7 mouse cellular contexts compared by ENCODE assay signal in the genomic region with DNA sequence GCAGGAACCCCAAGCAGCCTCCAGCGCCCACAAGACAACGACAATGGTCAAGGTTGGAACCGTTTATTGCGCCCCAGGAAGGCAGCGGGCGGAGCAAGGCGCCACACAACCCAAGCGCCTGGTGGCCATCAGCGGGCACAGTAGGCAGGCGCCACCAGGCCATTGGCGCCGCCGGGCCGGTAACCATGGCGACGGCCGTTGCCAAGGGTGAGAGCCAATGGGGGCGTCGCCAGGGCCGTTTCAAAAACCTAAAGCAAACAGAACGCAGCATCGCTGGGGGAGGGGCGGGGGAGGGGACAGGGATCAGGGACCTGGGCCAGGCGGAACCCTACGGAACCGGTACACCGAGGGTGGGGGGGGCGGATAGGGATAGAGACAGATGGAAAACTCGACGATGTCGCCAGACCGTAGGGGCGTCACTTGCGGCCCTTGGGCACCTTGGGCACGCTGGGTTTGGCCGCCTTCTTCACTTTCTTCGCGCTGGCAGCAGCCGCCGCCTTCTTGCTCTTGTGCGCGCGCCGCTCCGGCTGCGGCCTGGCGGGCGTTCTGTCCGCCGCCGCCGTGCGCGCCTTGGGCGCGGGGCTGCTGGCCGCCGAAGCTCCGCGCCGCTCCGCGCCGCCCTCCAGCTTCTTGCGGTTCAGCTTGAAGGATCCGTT. TPM values are rescaled to one million over a fixed set of nuclear protein-coding genes. Genes with fewer than 3 reads are reported as not detected.
DNase-seq lines count a peak whose midpoint lies in the region; ATAC-seq lines count a peak whose summit lies in the region.

No protein-coding gene starts in this region.

- ATAC-seq in intestine, embryonic 14.5 days (replicated peaks; ENCODE audit: low FRiP score, low TSS enrichment, low read depth), result peak; percentile 76
- ATAC-seq in limb, embryonic 13.5 days (ENCODE audit: low FRiP score, low read depth), result peak; percentile 74
- ATAC-seq in midbrain, embryonic 14.5 days (ENCODE audit: low FRiP score, low TSS enrichment), result peak; percentile 89
- ATAC-seq in stomach, embryonic 14.5 days (ENCODE audit: insufficient number of reproducible peaks, insufficient read depth, low FRiP score, low read depth), result peak; percentile 80

- under 1% methylated on average over 60 of the region's 66 CpGs for WGBS in intestine, embryonic 14.5 days
- under 1% methylated on average over 65 of the region's 66 CpGs for WGBS in limb, embryonic 13.5 days
- WGBS in midbrain, embryonic 14.5 days, result under 1% methylated on average over 66 of the region's 66 CpGs
- under 1% methylated on average over 66 of the region's 66 CpGs for WGBS in stomach, embryonic 14.5 days

- peak overlapping the region; percentile 95 for H3K4me3 ChIP-seq in intestine, embryonic 14.5 days (ENCODE audit: low read depth, low read length)
- H3K4me3 ChIP-seq in limb, embryonic 13.5 days, result peak overlapping the region; percentile 98
- H3K4me3 ChIP-seq in midbrain, embryonic 14.5 days (replicated peaks; ENCODE audit: low read depth, low read length), result peak overlapping the region; percentile 97
- peak overlapping the region; percentile 85 for H3K4me3 ChIP-seq in stomach, embryonic 14.5 days (ENCODE audit: low read depth, low read length)

- peaks cover 7% of the 10 kb centered on the region for H3K36me3 ChIP-seq in intestine, embryonic 14.5 days (ENCODE audit: control insufficient read depth, insufficient read depth, low read length)
- peaks cover 18% of the 10 kb centered on the region for H3K36me3 ChIP-seq in limb, embryonic 13.5 days
- peaks cover 22% of the 10 kb centered on the region for H3K36me3 ChIP-seq in midbrain, embryonic 14.5 days (ENCODE audit: control insufficient read depth, insufficient read depth, low read length)
- peaks cover 5% of the 10 kb centered on the region; the same call in 1 of the 2 replicates for H3K36me3 ChIP-seq in stomach, embryonic 14.5 days (ENCODE audit: control insufficient read depth, insufficient read depth, low read length)

- H3K27ac ChIP-seq in intestine, embryonic 14.5 days (ENCODE audit: low read depth), result peak overlapping the region; percentile 83
- peak overlapping the region; percentile 94 for H3K27ac ChIP-seq in limb, embryonic 13.5 days
- peak overlapping the region; percentile 92 for H3K27ac ChIP-seq in midbrain, embryonic 14.5 days (replicated peaks; ENCODE audit: low read depth, low read length)
- H3K27ac ChIP-seq in stomach, embryonic 14.5 days (ENCODE audit: low read length), result peak overlapping the region; percentile 86

- H3K4me2 ChIP-seq in intestine, embryonic 14.5 days (ENCODE audit: low read length), result peak overlapping the region; percentile 72
- H3K4me2 ChIP-seq in limb, embryonic 13.5 days (replicated peaks), result peak overlapping the region; percentile 80
- H3K4me2 ChIP-seq in midbrain, embryonic 14.5 days (ENCODE audit: low read length), result peak overlapping the region; percentile 81
- peak overlapping the region; percentile 65 for H3K4me2 ChIP-seq in stomach, embryonic 14.5 days (replicated peaks; ENCODE audit: low read depth, low read length)

- peak; percentile 71 to 87 for DNase-seq in adrenal gland, adult (ENCODE audit: inconsistent age in 2 of 2, low spot score in 1 of 2)
- peak; percentile 78 to 84 for DNase-seq in cerebellum, adult 18-20 months
- peak; percentile 92 for DNase-seq in forelimb bud, embryonic 11.5 days (ENCODE audit: low read depth, low spot score)
- peak; percentile 86 for DNase-seq in intestine, embryonic 14.5 days (ENCODE audit: low spot score)
- DNase-seq in midbrain, embryonic 14.5 days, result peak; percentile 96

- no peaks in the 10 kb centered on the region for H3K27me3 ChIP-seq in intestine, embryonic 14.5 days (replicated peaks; ENCODE audit: control insufficient read depth, insufficient read depth, low read length)
- H3K27me3 ChIP-seq in limb, embryonic 13.5 days, result no peaks in the 10 kb centered on the region
- no peaks in the 10 kb centered on the region for H3K27me3 ChIP-seq in midbrain, embryonic 14.5 days (ENCODE audit: control insufficient read depth, insufficient read depth, low read length)
- H3K27me3 ChIP-seq in stomach, embryonic 14.5 days (ENCODE audit: control insufficient read depth, insufficient read depth, low read length), result no peaks in the 10 kb centered on the region

- H3K9me3 ChIP-seq in intestine, embryonic 14.5 days (ENCODE audit: control insufficient read depth, low read length), result no peaks in the 10 kb centered on the region
- no peaks in the 10 kb centered on the region for H3K9me3 ChIP-seq in limb, embryonic 13.5 days
- H3K9me3 ChIP-seq in midbrain, embryonic 14.5 days (ENCODE audit: control insufficient read depth, low read length), result no peaks in the 10 kb centered on the region
- no peaks in the 10 kb centered on the region for H3K9me3 ChIP-seq in stomach, embryonic 14.5 days (ENCODE audit: control insufficient read depth, low read depth, low read length)

- peaks cover 9% of the 10 kb centered on the region for H3K4me1 ChIP-seq in intestine, embryonic 14.5 days (replicated peaks; ENCODE audit: control insufficient read depth, insufficient read depth, low read length)
- H3K4me1 ChIP-seq in limb, embryonic 13.5 days, result peaks cover 20% of the 10 kb centered on the region
- peaks cover 15% of the 10 kb centered on the region for H3K4me1 ChIP-seq in midbrain, embryonic 14.5 days (ENCODE audit: control insufficient read depth, insufficient read depth, low read length)
- peaks cover 10% of the 10 kb centered on the region; the same call in 1 of the 2 replicates for H3K4me1 ChIP-seq in stomach, embryonic 14.5 days (ENCODE audit: control insufficient read depth, insufficient read depth, low read length)

- peak overlapping the region; percentile 78 for H3K9ac ChIP-seq in intestine, embryonic 14.5 days (ENCODE audit: low read length)
- peak overlapping the region; percentile 97 for H3K9ac ChIP-seq in limb, embryonic 13.5 days
- peak overlapping the region; percentile 91 for H3K9ac ChIP-seq in midbrain, embryonic 14.5 days (replicated peaks; ENCODE audit: low read length)
- H3K9ac ChIP-seq in stomach, embryonic 14.5 days (replicated peaks; ENCODE audit: low read depth, low read length), result peak overlapping the region; percentile 79

RNA-seq across cellular contexts. Expression of gene H1fx, which starts 0.9 kb away (rescaled TPM):
- 18.5 and 21.1 TPM in 2 replicates for polyA plus RNA-seq in intestine, embryonic 14.5 days (2014; fragmentation: Nextera tagmentation; extraction: Ambion mirVana)
- polyA plus RNA-seq in limb, embryonic 13.5 days (2015; fragmentation: Nextera tagmentation; extraction: Ambion mirVana), result 27.8 and 40.0 TPM in 2 replicates
- polyA plus RNA-seq in midbrain, embryonic 14.5 days (2014; fragmentation: Nextera tagmentation; extraction: Ambion mirVana), result 27.6 and 30.7 TPM in 2 replicates
- polyA plus RNA-seq in stomach, embryonic 14.5 days (2014; fragmentation: Nextera tagmentation; extraction: Ambion mirVana), result 19.6 and 20.1 TPM in 2 replicates

Comparison
In these comparisons a context has a peak if more than half of its experiments do, and no peak if none do; other contexts are left out.
1. Peak in every context shown above with its lines: DNase-seq, ATAC-seq, H3K4me3 ChIP-seq and H3K27ac ChIP-seq.